Mouse (Mus musculus): ENCODE results near the gene Foxe1. TPM values are rescaled to one million over a fixed set of nuclear protein-coding genes. Genes with fewer than 3 reads are reported as not detected.

The Foxe1 gene
- polyA plus RNA-seq, 1 experiment from 2014 or later = not detected

DNA sequence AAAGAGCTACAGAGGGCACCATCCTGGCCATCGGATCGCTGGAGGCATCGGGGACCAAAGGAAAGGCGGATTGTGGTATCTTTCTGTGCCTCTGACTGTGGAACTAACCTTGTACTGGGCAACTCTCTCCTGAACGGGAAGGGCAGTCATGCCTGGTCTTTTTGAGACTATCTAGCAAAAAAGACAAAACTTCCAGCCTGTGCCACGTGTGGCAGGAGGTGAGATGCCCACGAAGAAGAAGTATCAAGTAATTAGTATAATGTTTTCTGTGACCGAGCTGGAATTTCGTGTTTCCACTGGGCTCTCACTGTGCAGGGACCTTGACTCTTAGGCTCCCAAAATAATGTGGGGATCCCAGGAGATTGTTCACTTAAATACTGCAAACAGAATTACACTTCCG, 4.4 kb upstream of the Foxe1 start:
- no peaks in the 10 kb centered on the region for H3K36me3 ChIP-seq
- H3K27ac ChIP-seq = no peak overlapping the region
- H3K4me3 ChIP-seq = no peak overlapping the region
- H3K4me1 ChIP-seq = peaks cover 10% of the 10 kb centered on the region
- no peaks in the 10 kb centered on the region for H3K9me3 ChIP-seq
- WGBS = 9% methylated on average over 10 of the region's 10 CpGs
- no peak for ATAC-seq (ENCODE audit: low FRiP score, low read depth)
- H3K9ac ChIP-seq = no peak overlapping the region
- H3K27me3 ChIP-seq (replicated peaks) = peaks cover 76% of the 10 kb centered on the region
- H3K4me2 ChIP-seq (replicated peaks) = no peak overlapping the region

DNA sequence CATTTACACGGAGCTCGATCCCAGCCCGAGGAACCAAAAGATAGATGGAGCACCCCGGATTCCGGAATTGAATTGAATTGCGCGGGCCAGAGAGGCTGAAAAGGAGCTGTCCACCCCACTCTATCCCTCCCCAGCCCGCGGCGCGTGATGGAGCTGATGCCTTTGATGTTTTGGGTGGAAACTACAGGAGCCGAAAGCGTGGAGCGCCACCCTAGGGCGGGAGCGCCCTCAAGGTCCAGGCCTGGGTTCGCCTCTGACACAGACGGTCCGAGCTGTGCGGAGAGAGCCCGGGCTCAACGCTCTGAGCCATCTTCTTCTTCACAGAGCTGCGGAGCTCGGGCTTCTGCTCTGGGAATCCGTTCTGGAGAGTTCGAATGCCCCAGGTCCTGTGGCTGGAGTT, 3.8 kb upstream of the Foxe1 start:
- no peak overlapping the region for H3K4me2 ChIP-seq (replicated peaks)
- H3K36me3 ChIP-seq = no peaks in the 10 kb centered on the region
- WGBS = 1% methylated on average over 26 of the region's 26 CpGs

DNA sequence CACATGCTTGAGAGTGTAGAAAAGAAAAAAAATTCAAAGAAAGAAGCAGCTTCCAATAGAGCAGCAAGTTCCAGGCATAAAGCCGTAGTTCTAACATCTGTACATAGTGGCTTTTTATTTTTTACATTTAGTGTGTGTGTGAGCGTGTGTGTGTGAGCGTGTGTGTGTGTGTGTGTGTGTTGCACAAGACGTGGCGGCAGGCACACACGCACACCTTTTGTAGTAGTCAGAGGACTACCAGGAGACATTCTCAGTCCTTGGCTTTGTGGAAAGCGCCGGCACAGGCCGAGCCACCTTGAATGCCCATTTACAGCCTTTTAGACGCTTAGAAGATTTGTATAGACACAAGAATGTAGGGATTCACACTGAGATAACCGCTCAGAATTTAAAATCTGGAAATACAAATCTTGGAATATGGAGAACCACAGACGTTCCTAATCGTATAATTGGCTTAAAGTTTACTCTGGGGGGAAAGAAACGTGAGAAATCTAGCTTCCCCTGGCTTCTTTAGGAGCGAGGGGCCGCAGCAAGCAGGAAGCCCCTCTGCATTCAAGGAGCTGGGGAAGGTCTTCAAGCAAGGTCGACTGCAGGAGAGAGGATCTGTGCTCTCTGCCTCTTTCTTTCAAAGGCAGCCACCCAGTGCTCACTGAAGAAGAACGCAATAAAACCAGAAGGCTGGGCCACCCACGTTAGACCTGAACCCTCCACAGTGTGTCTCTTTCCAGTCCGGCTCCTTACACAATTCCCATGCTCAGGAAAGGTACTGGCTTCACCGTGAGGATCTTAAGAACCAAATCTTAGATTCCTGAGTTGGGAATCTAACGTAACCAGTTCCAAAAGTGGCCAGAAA, 1.4 kb upstream of the Foxe1 start:
- Histone ChIP-seq H3K4me1 (peaks cover 19% of the 10 kb centered on the region), H3K27me3 (replicated peaks) (peaks cover 98% of the 10 kb centered on the region), H3K4me3 (no peak overlapping the region), H3K9me3 (no peaks in the 10 kb centered on the region), H3K4me2 (replicated peaks) (no peak overlapping the region), H3K27ac (no peak overlapping the region), H3K9ac (no peak overlapping the region), H3K36me3 (no peaks in the 10 kb centered on the region)
- 8% methylated on average over 22 of the region's 22 CpGs for WGBS
- no peak for ATAC-seq (ENCODE audit: low FRiP score, low read depth)

More for the DNA sequence above, 3.8 kb upstream of the Foxe1 start:
- Histone ChIP-seq H3K4me1 (peaks cover 15% of the 10 kb centered on the region), H3K9ac (no peak overlapping the region), H3K27ac (no peak overlapping the region), H3K27me3 (replicated peaks) (peaks cover 82% of the 10 kb centered on the region), H3K9me3 (no peaks in the 10 kb centered on the region), H3K4me3 (no peak overlapping the region)
- ATAC-seq (ENCODE audit: low FRiP score, low read depth) = no peak

DNA sequence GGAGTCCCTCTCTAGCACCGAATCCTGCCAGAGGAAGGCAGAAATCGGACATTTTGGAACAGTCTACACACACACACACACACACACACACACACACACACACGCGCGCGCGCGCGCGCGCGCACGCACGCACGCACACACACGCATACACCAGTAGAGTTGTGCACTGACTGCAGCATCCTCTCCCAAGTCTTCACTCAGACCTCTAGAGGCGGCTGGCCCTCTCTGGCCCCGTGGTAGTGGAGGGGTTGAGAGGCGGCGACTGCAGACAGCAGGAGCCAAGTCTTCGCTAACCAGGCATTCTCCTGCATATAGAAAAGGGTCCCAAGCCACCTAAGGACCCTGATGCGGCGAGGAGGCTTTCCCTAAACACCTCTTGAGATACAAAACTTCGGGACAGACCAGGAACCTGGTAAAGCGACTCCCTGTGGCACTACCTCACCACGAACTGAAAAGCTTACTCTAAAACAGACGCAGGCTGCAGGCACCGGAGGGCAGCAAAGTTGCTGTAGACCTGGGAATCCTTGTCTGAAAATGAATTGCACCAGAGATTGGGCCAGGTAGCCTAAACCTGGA, 610 bp upstream of the Foxe1 start:
- Histone ChIP-seq H3K9ac (no peak overlapping the region), H3K4me3 (0 out of 2 replicates have a peak overlapping the region, but pooled peaks have one; percentile 29), H3K9me3 (no peaks in the 10 kb centered on the region), H3K4me1 (peaks cover 19% of the 10 kb centered on the region), H3K36me3 (no peaks in the 10 kb centered on the region), H3K27ac (no peak overlapping the region), H3K4me2 (replicated peaks) (0 out of 2 replicates have a peak overlapping the region, but pooled peaks have one; percentile 9), H3K27me3 (replicated peaks) (peaks cover 98% of the 10 kb centered on the region)
- ATAC-seq (ENCODE audit: low FRiP score, low read depth) = no peak
- WGBS = under 1% methylated on average over 28 of the region's 28 CpGs

DNA sequence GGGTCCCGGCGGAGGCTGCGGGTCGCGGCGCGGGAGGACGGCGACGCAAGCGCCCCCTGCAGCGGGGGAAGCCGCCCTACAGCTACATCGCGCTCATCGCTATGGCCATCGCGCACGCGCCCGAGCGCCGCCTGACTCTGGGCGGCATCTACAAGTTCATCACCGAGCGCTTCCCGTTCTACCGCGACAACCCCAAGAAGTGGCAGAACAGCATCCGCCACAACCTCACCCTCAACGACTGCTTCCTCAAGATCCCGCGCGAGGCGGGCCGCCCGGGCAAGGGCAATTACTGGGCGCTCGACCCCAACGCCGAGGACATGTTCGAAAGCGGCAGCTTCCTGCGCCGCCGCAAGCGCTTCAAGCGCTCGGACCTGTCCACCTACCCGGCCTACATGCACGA, 879 bp downstream of the Foxe1 start:
- Histone ChIP-seq H3K9ac (no peak overlapping the region), H3K27ac (no peak overlapping the region), H3K27me3 (replicated peaks) (peaks cover 98% of the 10 kb centered on the region), H3K4me3 (peak overlapping the region; percentile 29), H3K4me1 (peaks cover 19% of the 10 kb centered on the region), H3K4me2 (replicated peaks) (peak overlapping the region; percentile 57), H3K36me3 (no peaks in the 10 kb centered on the region), H3K9me3 (no peaks in the 10 kb centered on the region)
- under 1% methylated on average over 51 of the region's 51 CpGs for WGBS
- ATAC-seq (ENCODE audit: low FRiP score, low read depth) = no peak

DNA sequence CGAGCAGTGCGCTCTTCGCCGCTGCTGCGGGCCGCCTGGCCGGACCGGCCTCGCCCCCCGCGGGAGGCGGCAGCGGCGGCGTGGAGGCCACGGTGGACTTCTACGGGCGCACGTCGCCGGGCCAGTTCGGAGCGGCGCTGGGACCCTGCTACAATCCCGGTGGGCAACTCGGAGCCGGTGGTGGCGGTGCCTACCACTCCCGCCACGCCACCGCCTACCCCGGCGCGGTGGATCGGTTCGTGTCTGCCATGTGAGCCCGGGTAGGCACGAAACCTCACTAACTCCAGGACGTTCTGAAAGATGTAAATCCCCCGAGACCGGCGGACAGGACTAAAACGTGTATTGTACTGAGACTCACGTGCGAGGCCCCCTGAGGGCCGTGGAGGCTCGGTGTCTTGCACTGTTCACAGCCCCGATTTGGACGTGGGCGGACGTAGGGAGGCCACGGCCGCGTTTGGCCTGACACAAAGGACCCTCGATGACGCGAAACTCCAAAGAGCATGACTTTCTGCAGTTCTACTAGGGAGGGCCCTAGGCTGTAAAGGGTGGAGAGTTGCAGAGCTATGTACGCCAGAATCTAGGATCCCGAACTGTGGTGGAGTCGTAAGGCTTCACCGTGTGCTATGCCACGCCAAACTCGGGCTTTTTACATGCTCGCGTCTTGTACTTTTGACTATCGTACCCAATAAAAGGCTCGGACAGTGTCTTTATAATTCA, 1.8 kb downstream of the Foxe1 start:
- no peak for ATAC-seq (ENCODE audit: low FRiP score, low read depth)
- Histone ChIP-seq H3K36me3 (no peaks in the 10 kb centered on the region), H3K27ac (no peak overlapping the region), H3K4me2 (replicated peaks) (peak overlapping the region; percentile 57; the same call in 1 of the 2 replicates), H3K4me1 (peaks cover 19% of the 10 kb centered on the region), H3K9ac (no peak overlapping the region), H3K9me3 (no peaks in the 10 kb centered on the region), H3K4me3 (peak overlapping the region; percentile 29), H3K27me3 (replicated peaks) (peaks cover 98% of the 10 kb centered on the region)
- 2% methylated on average over 66 of the region's 67 CpGs for WGBS

DNA sequence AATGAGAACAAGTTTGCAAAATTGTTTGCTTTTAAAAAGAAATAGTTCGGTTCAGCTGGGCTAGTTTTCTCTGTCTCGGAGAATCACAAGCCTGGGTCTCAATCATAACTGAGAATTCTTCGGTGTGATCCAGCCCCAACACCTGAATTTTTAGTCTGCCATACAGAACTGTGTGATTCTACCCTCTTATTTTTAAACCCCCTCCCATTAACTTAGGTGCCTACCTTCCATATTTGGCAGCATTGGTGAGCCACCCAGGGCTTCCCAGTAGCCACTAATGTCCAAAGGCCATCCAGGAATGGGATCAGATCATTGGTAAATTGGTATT, 2.3 kb downstream of the Foxe1 start:
- 14% methylated on average over 3 of the region's 3 CpGs for WGBS
- H3K4me3 ChIP-seq = no peak overlapping the region
- no peak overlapping the region for H3K4me2 ChIP-seq (replicated peaks)
- H3K27ac ChIP-seq = no peak overlapping the region
- H3K9me3 ChIP-seq = no peaks in the 10 kb centered on the region
- peaks cover 98% of the 10 kb centered on the region for H3K27me3 ChIP-seq (replicated peaks)
- H3K9ac ChIP-seq = no peak overlapping the region
- ATAC-seq (ENCODE audit: low FRiP score, low read depth) = no peak
- no peaks in the 10 kb centered on the region for H3K36me3 ChIP-seq
- peaks cover 19% of the 10 kb centered on the region for H3K4me1 ChIP-seq

DNA sequence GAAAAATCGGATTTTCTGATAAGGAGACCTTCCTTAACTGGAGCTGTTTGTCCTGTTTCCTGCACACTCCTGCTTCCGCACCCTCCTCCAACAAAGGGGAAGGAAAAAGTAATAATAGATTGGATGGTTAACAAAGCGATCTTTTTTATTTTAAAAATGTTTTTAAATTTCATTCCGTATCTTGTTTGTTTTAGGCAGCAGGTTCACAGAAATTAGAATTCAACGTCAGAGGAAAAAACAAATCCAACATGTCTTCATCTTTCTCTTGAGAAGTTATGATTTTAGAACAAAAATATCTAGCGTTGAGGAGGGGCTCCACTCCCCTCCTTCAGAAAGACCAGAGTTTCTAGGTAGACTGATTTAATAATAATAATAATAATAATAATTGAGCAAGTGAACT, 2.8 kb downstream of the Foxe1 start:
- Histone ChIP-seq H3K9ac (no peak overlapping the region), H3K36me3 (no peaks in the 10 kb centered on the region), H3K9me3 (no peaks in the 10 kb centered on the region), H3K4me2 (replicated peaks) (no peak overlapping the region), H3K27me3 (replicated peaks) (peaks cover 98% of the 10 kb centered on the region), H3K4me1 (peaks cover 19% of the 10 kb centered on the region), H3K27ac (no peak overlapping the region), H3K4me3 (no peak overlapping the region)
- ATAC-seq (ENCODE audit: low FRiP score, low read depth) = no peak
- WGBS = 24% methylated on average over 6 of the region's 6 CpGs

DNA sequence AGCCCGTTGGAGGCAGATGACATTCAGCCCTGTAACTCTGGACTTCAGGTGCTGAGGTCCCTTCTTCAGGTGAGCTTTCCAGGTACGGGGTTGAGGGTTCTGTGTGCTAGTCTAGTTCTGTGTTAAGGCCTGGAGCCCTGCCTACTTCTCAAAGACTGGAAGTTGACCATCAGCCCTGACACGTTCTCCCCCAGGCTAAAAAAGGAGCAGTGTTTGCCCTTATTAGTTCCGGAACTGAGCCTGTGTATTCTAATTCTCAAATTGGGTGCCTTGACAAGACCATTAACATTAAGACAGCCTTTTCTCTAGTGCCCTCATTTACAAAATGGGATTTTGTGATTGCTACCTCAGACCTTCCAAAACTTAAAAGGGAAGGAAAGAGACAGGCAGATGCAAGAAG, 3.7 kb downstream of the Foxe1 start:
- H3K27ac ChIP-seq = no peak overlapping the region
- no peak overlapping the region for H3K4me3 ChIP-seq
- H3K27me3 ChIP-seq (replicated peaks) = peaks cover 98% of the 10 kb centered on the region
- no peaks in the 10 kb centered on the region for H3K9me3 ChIP-seq
- no peak overlapping the region for H3K9ac ChIP-seq
- WGBS = 10% methylated on average over 4 of the region's 4 CpGs
- peaks cover 19% of the 10 kb centered on the region for H3K4me1 ChIP-seq
- ATAC-seq (ENCODE audit: low FRiP score, low read depth) = no peak
- no peak overlapping the region for H3K4me2 ChIP-seq (replicated peaks)
- no peaks in the 10 kb centered on the region for H3K36me3 ChIP-seq

DNA sequence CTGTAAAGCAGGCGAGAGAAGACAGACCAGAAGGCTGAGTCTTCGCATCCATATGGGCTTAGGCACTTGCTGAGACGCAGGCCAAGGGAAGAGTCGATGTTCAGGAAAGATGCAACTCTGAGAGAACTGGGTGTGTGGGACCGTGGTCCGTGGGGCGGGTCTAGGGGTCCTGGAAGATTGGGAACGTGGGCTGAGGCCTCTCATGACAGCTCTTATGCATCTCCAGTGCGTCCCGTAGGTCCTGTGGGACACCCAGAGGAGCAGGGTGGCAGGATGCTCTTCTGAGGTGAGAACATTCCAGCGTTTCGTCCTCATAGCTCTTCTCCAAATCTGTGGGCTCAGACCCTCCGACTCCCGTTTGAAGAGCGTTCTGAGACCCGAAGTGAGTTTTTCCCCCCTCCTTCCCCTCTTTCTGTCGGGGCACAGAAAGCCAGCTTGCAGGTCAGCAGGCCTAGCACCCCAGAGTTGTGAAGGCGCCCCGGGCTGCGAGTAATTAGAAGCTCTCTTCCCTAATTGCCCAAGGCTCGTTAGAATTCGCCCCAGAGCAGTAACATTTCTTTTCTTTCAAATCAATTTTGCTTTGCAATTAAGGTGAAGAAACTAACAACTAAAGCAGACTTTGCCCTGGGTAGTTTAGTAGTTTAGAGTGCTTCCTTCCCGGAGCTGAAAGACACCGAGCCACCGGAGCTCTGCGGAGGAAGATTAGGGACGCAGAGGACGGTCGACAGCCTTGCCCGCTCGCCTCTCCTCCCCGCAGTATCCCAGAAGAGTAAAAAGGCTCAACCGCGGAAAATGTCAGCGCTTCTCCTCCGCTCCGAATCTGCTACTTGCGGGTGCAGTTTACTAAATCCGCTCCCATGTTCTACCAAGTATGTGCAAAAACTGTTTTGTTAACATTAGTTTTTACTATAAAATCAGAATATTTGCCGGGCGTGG, 4.4 kb downstream of the Foxe1 start:
- Histone ChIP-seq H3K9ac (no peak overlapping the region), H3K4me3 (no peak overlapping the region), H3K9me3 (no peaks in the 10 kb centered on the region), H3K27ac (no peak overlapping the region), H3K27me3 (replicated peaks) (peaks cover 98% of the 10 kb centered on the region), H3K4me2 (replicated peaks) (no peak overlapping the region), H3K4me1 (peaks cover 17% of the 10 kb centered on the region), H3K36me3 (no peaks in the 10 kb centered on the region)
- under 1% methylated on average over 41 of the region's 41 CpGs for WGBS
- ATAC-seq (ENCODE audit: low FRiP score, low read depth) = no peak

DNA sequence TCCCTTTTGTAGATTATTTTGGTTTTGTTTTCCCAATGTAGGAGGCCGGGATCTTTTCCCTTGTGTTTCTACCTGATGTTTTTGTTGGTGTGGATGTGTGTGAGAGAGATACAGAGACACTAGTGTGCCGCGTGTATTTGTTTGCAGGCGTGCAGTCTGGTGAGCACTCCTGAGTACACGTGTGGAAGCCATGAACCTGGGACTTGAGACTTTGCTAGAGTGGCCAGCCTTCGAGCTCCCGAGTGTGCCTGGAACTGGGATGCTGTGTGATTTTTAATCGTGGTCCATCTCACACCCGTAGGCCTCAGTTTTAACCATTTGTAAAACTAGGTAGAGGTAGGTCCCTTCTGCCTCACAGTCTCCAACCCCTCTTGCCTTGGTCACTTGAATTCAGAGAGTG, 5.5 kb downstream of the Foxe1 start:
- no peak overlapping the region for H3K4me2 ChIP-seq (replicated peaks)
- H3K4me3 ChIP-seq = no peak overlapping the region
- H3K27me3 ChIP-seq (replicated peaks) = peaks cover 92% of the 10 kb centered on the region
- 20% methylated on average over 9 of the region's 9 CpGs for WGBS
- no peak overlapping the region for H3K9ac ChIP-seq
- no peaks in the 10 kb centered on the region for H3K36me3 ChIP-seq
- no peak for ATAC-seq (ENCODE audit: low FRiP score, low read depth)
- no peaks in the 10 kb centered on the region for H3K9me3 ChIP-seq
- H3K27ac ChIP-seq = no peak overlapping the region
- H3K4me1 ChIP-seq = peaks cover 10% of the 10 kb centered on the region; the same call in 1 of the 2 replicates
